Mouse (Mus musculus) layer of hippocampus, postnatal 14 days (tissue): ENCODE data around the gene Vmn1r233. TPM values are rescaled to one million over a fixed set of nuclear protein-coding genes. Genes with fewer than 3 reads are reported as not detected.

Source experiments
- DNase-seq, 2 experiments: peaks; one replicate each; pipeline ENCODE4 v3.0.0; 2021 to 2022; ENCODE audit warnings: low spot score in 2 of 2, mixed read lengths in 1 of 2
- long read RNA-seq, 2 experiments: library from polyadenylated mRNA; stranded (forward); transcript quantifications; one replicate each; pipeline ENCODE4 v2.0.0; 2021
- total RNA-seq, 2 experiments: library from RNA; stranded (reverse); gene quantifications; 2 replicates each; pipeline ENCODE4 v1.2.3; 2021

Vmn1r233 gene
- total RNA-seq: not detected
- long read RNA-seq, experiment 1: 0 reads
- long read RNA-seq, experiment 2: 0 reads

- DNase-seq: no peak
Measured at GRCm38 (mm10) chr17:20996364-20996763, at the start of gene Vmn1r233. Gene Vmn1r233, minus strand, starts transcription at chr17:20996464.

- no peak for DNase-seq
Measured at GRCm38 (mm10) chr17:21018410-21019080, 22.3 kb upstream of the Vmn1r233 start.

- DNase-seq: no peak
Measured at GRCm38 (mm10) chr17:21009726-21010125, 13.5 kb upstream of the Vmn1r233 start.

- peak; percentile 85 to 94 for DNase-seq
Measured at GRCm38 (mm10) chr17:21008382-21009331, 12.4 kb upstream of the Vmn1r233 start, which contains the start of gene Zfp160. Gene Zfp160, plus strand, starts transcription at chr17:21008903.

GRCm38 (mm10) chr17:20993716-20994115 is 2.5 kb downstream of the Vmn1r233 start:
- DNase-seq: no peak

- no peak for DNase-seq
Measured at GRCm38 (mm10) chr17:20966681-20967080, 29.6 kb downstream of the Vmn1r233 start.

GRCm38 (mm10) chr17:20965421-20965820 is 30.8 kb downstream of the Vmn1r233 start:
- DNase-seq: no peak

- DNase-seq: no peak
Measured at GRCm38 (mm10) chr17:20960386-20960785, 35.9 kb downstream of the Vmn1r233 start.

GRCm38 (mm10) chr17:20946636-20947035 is 49.6 kb downstream of the Vmn1r233 start:
- no peak for DNase-seq

- peak in 1 of 2 experiments; percentile 12 for DNase-seq
Measured at GRCm38 (mm10) chr17:20946026-20946565, 50.2 kb downstream of the Vmn1r233 start.

- DNase-seq: peak; percentile 99 to 100
Measured at GRCm38 (mm10) chr17:20944985-20945891, 51.0 kb downstream of the Vmn1r233 start, which contains the start of gene Ppp2r1a. Gene Ppp2r1a, plus strand, starts transcription at chr17:20945311.

- peak in 1 of 2 experiments; percentile 26 for DNase-seq
Measured at GRCm38 (mm10) chr17:20944226-20944625, 52.0 kb downstream of the Vmn1r233 start.

Other genes starting within 250 kb of the Vmn1r233 start
- gene Vmn1r228, start 210.3 kb downstream of the Vmn1r233 start, total RNA-seq: not detected
- under 1 TPM; 0.07 to 0.17 TPM for gene Vmn1r229, start 184.9 kb downstream of the Vmn1r233 start, total RNA-seq
- gene Vmn1r230, start 156.0 kb downstream of the Vmn1r233 start, total RNA-seq: not detected
- gene Vmn1r231, start 91.4 kb downstream of the Vmn1r233 start, total RNA-seq: not detected
- not detected for gene Vmn1r232, start 76.8 kb downstream of the Vmn1r233 start, total RNA-seq
- 100 to 1,000 TPM; 793 to 804 TPM for gene Ppp2r1a, start 51.2 kb downstream of the Vmn1r233 start, total RNA-seq
- 10 to 100 TPM; 22.7 to 23.9 TPM for gene Zfp160, start 12.4 kb upstream of the Vmn1r233 start, total RNA-seq
- gene Vmn1r234, start 229.6 kb upstream of the Vmn1r233 start, total RNA-seq: not detected